Mouse (Mus musculus): Measurements from ENCODE around the gene Vmn1r227.

Vmn1r227 gene

GRCm38 (mm10) chr17:20729543-20729942 is at the start of gene Vmn1r227:
Gene Vmn1r227 (plus strand): TSS chr17:20729843.
- no peak for DNase-seq (ENCODE audit: low read depth, low spot score)

DNA sequence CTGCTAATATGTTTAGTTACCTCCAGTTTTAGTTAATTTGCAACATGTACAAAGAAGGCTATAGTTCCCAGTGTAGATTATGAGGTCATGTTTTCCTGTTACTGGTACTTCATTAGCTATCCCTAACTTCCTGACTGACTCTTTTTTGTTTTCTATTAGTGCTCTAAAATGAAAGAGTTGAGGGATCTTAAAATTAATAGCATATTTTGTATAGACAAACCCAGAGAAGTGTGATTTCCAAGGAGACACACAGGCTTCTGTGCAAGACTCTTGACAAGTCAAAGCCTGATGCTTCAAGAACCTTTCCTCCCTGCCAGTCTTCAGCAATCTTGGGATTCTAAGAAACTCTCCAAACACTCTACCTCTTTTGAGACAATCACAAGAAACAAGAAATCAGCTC is 47.1 kb upstream of the Vmn1r227 start, which contains the start of gene Vmn1r226:
Vmn1r226 (plus strand) TSS at position 301 of the 400 bp plus-strand sequence.
- no peak for DNase-seq (ENCODE audit: low read depth, low spot score)

DNA sequence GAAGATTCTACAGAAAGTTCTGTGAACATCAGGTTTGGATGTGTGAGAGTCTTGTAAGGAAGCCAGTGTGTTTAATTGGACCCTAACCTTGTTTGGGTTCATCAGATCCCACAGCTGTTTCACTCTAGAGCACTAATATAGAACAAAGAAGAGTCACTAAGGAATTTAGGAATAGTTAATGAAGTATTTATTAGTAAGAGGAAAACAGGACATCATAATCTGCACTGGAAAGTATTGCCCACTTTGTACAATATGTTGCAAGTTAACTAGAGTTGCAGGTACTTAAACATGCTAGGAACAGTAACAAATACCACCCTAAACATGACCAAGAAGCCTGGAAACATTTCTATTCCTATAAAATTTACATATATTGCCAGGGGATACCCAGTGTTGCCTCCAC is 56.4 kb downstream of the Vmn1r227 start, which contains the start of gene Vmn1r228:
Vmn1r228 (minus strand) TSS at position 101 of the 400 bp plus-strand sequence.
- no peak for DNase-seq (ENCODE audit: low read depth, low spot score)

Data from A20 (cell line).